Mouse (Mus musculus): ENCODE results near the gene Ubxn6.

DNA sequence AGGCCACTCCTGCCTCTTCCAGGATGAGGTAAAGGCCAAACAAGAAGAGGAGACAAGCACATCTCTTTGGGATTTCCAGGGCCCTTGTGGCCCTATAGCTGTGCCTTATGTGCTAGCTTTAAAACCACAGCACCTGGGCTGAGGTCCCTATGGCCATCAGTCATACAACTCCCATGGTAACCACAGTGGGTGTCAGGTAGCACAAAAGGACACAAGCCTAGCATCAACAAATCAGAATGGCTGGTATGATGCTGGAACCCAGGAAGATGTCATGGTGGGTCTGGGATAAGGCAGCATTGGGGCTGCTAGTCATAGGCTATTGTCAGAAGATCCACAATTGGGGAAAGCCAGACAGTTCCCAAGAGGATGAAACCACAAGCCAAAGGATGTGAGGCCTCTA, 3.7 kb downstream of the Ubxn6 start:
- TF ChIP-seq CTCF (IDR thresholded peaks at IDR 0.05; ENCODE audit: insufficient read depth, low read length) (no peak), POLR2A (IDR thresholded peaks at IDR 0.05; ENCODE audit: borderline replicate concordance, extremely low read depth, low read depth, low read length) (no peak)
